Mouse (Mus musculus): ENCODE measurements around the gene Tbc1d10c. TPM values are rescaled to one million over a fixed set of nuclear protein-coding genes. Genes with fewer than 3 reads are reported as not detected.
A peak's percentile ranks its signal among the peaks of the same experiment; 100 is the strongest.

Gene Tbc1d10c
- polyA plus RNA-seq, 1 experiment from 2014 or later: 2.4 TPM

- WGBS: 83% methylated on average over 9 of the region's 9 CpGs
- H3K36me3 ChIP-seq: no peaks in the 10 kb centered on the region
Measured at GRCm38 (mm10) chr19:4166678-4167476, 24.2 kb downstream of the Tbc1d10c start.

GRCm38 (mm10) chr19:4164721-4165120 lies 26.4 kb downstream of the Tbc1d10c start:
- H3K9me3 ChIP-seq (replicated peaks): no peaks in the 10 kb centered on the region
- H3K9ac ChIP-seq: no peak overlapping the region
- no peaks in the 10 kb centered on the region for H3K27me3 ChIP-seq
- peak overlapping the region; percentile 32; the same call in 1 of the 2 replicates for H3K27ac ChIP-seq
- H3K4me1 ChIP-seq: peaks cover 20% of the 10 kb centered on the region
- no peak overlapping the region for H3K4me2 ChIP-seq
- ATAC-seq (replicated peaks; ENCODE audit: low FRiP score): no peak
- 72% methylated on average over 2 of the region's 2 CpGs for WGBS
- H3K36me3 ChIP-seq: peaks cover 19% of the 10 kb centered on the region
- no peak overlapping the region for H3K4me3 ChIP-seq (replicated peaks)

More at GRCm38 (mm10) chr19:4166678-4167476, 24.2 kb downstream of the Tbc1d10c start:
- H3K27me3 ChIP-seq: no peaks in the 10 kb centered on the region
- no peak overlapping the region for H3K4me2 ChIP-seq
- no peak overlapping the region for H3K27ac ChIP-seq
- no peak overlapping the region for H3K4me3 ChIP-seq (replicated peaks)
- no peaks in the 10 kb centered on the region for H3K9me3 ChIP-seq (replicated peaks)
- no peak overlapping the region for H3K9ac ChIP-seq
- peaks cover 41% of the 10 kb centered on the region for H3K4me1 ChIP-seq
- ATAC-seq (replicated peaks; ENCODE audit: low FRiP score): no peak

- WGBS: 84% methylated on average over 3 of the region's 3 CpGs
- 0 out of 2 replicates have a peak overlapping the region, but pooled peaks have one; percentile 32 for H3K27ac ChIP-seq
- no peak overlapping the region for H3K4me3 ChIP-seq (replicated peaks)
Measured at GRCm38 (mm10) chr19:4164100-4164499, 27.0 kb downstream of the Tbc1d10c start.

GRCm38 (mm10) chr19:4163543-4163887 lies 27.6 kb downstream of the Tbc1d10c start:
- whole genome bisulfite sequencing: 33% methylated on average over 4 of the region's 4 CpGs
- Histone ChIP-seq H3K36me3 (peaks cover 31% of the 10 kb centered on the region), H3K27me3 (no peaks in the 10 kb centered on the region), H3K27ac (peak overlapping the region; percentile 29), H3K9me3 (replicated peaks) (no peaks in the 10 kb centered on the region), H3K4me1 (peaks cover 18% of the 10 kb centered on the region), H3K4me3 (replicated peaks) (peak overlapping the region; percentile 75), H3K9ac (peak overlapping the region; percentile 80), H3K4me2 (peak overlapping the region; percentile 89)
- peak; percentile 11; the same call in 1 of the 2 replicates for ATAC-seq (replicated peaks; ENCODE audit: low FRiP score)

More at GRCm38 (mm10) chr19:4164100-4164499, 27.0 kb downstream of the Tbc1d10c start:
- peaks cover 18% of the 10 kb centered on the region for H3K4me1 ChIP-seq
- ATAC-seq (replicated peaks; ENCODE audit: low FRiP score): no peak
- no peak overlapping the region for H3K9ac ChIP-seq
- no peaks in the 10 kb centered on the region for H3K9me3 ChIP-seq (replicated peaks)
- H3K27me3 ChIP-seq: no peaks in the 10 kb centered on the region
- H3K4me2 ChIP-seq: no peak overlapping the region
- H3K36me3 ChIP-seq: peaks cover 25% of the 10 kb centered on the region

- Histone ChIP-seq H3K9ac (peak within 1 kb of the TSS; percentile 80), H3K36me3 (peaks cover 37% of the 10 kb centered on the region), H3K9me3 (replicated peaks) (no peaks in the 10 kb centered on the region), H3K4me2 (peak within 1 kb of the TSS; percentile 89), H3K4me3 (replicated peaks) (peak within 1 kb of the TSS; percentile 75), H3K27ac (peak within 1 kb of the TSS; percentile 32), H3K27me3 (no peaks in the 10 kb centered on the region), H3K4me1 (peaks cover 18% of the 10 kb centered on the region)
- 6% methylated on average over 42 of the region's 42 CpGs for WGBS
- peak; percentile 89 for ATAC-seq (replicated peaks; ENCODE audit: low FRiP score)
Measured at GRCm38 (mm10) chr19:4162646-4163542, 28.2 kb downstream of the Tbc1d10c start, which contains the start of gene Rps6kb2. Rps6kb2 (minus strand) TSS chr19:4163354.

- Histone ChIP-seq H3K9ac (no peak overlapping the region), H3K27ac (no peak overlapping the region), H3K36me3 (peaks cover 63% of the 10 kb centered on the region), H3K4me1 (peaks cover 38% of the 10 kb centered on the region), H3K9me3 (replicated peaks) (no peaks in the 10 kb centered on the region), H3K27me3 (no peaks in the 10 kb centered on the region), H3K4me2 (no peak overlapping the region), H3K4me3 (replicated peaks) (no peak overlapping the region)
- no peak for ATAC-seq (replicated peaks; ENCODE audit: low FRiP score)
- WGBS: 90% methylated on average over 8 of the region's 8 CpGs
Measured at GRCm38 (mm10) chr19:4159049-4159448, 32.0 kb downstream of the Tbc1d10c start.

- Histone ChIP-seq H3K36me3 (peaks cover 84% of the 10 kb centered on the region), H3K9me3 (replicated peaks) (no peaks in the 10 kb centered on the region), H3K27me3 (no peaks in the 10 kb centered on the region), H3K4me2 (no peak overlapping the region), H3K9ac (no peak overlapping the region), H3K27ac (no peak overlapping the region), H3K4me3 (replicated peaks) (no peak overlapping the region), H3K4me1 (peaks cover 22% of the 10 kb centered on the region)
- no peak for ATAC-seq (replicated peaks; ENCODE audit: low FRiP score)
- 91% methylated on average over 12 of the region's 12 CpGs for WGBS
Measured at GRCm38 (mm10) chr19:4156771-4157170, 34.3 kb downstream of the Tbc1d10c start.

- peaks cover 24% of the 10 kb centered on the region for H3K4me1 ChIP-seq
- H3K4me3 ChIP-seq (replicated peaks): no peak overlapping the region
- no peaks in the 10 kb centered on the region for H3K9me3 ChIP-seq (replicated peaks)
- peaks cover 82% of the 10 kb centered on the region for H3K36me3 ChIP-seq
- no peak overlapping the region for H3K9ac ChIP-seq
- peak overlapping the region; percentile 55 for H3K27ac ChIP-seq
- ATAC-seq (replicated peaks; ENCODE audit: low FRiP score): no peak
- H3K4me2 ChIP-seq: no peak overlapping the region
- WGBS: 65% methylated on average over 20 of the region's 20 CpGs
- no peaks in the 10 kb centered on the region for H3K27me3 ChIP-seq
Measured at GRCm38 (mm10) chr19:4156073-4156579, 35.0 kb downstream of the Tbc1d10c start.

GRCm38 (mm10) chr19:4155223-4156072 lies 35.6 kb downstream of the Tbc1d10c start:
- no peak for ATAC-seq (replicated peaks; ENCODE audit: low FRiP score)
- H3K36me3 ChIP-seq: peaks cover 82% of the 10 kb centered on the region
- H3K4me3 ChIP-seq (replicated peaks): no peak overlapping the region
- no peaks in the 10 kb centered on the region for H3K27me3 ChIP-seq
- WGBS: 58% methylated on average over 6 of the region's 6 CpGs
- H3K9me3 ChIP-seq (replicated peaks): no peaks in the 10 kb centered on the region
- no peak overlapping the region for H3K4me2 ChIP-seq
- H3K9ac ChIP-seq: no peak overlapping the region
- H3K27ac ChIP-seq: peak overlapping the region; percentile 55
- peaks cover 31% of the 10 kb centered on the region for H3K4me1 ChIP-seq

- Histone ChIP-seq H3K27me3 (no peaks in the 10 kb centered on the region), H3K9ac (no peak overlapping the region), H3K4me3 (replicated peaks) (no peak overlapping the region), H3K36me3 (peaks cover 84% of the 10 kb centered on the region), H3K4me2 (no peak overlapping the region), H3K4me1 (peaks cover 38% of the 10 kb centered on the region), H3K27ac (peak overlapping the region; percentile 55), H3K9me3 (replicated peaks) (no peaks in the 10 kb centered on the region)
- no peak for ATAC-seq (replicated peaks; ENCODE audit: low FRiP score)
- WGBS: 82% methylated on average over 13 of the region's 13 CpGs
Measured at GRCm38 (mm10) chr19:4154437-4155222, 36.5 kb downstream of the Tbc1d10c start.
